8 mouse cellular contexts compared by ENCODE assay signal in genomic region chr19:42190494-42190893, GRCm38 (mm10). TPM values are rescaled to one million over a fixed set of nuclear protein-coding genes. Genes with fewer than 3 reads are reported as not detected.
DNase-seq lines count a peak whose midpoint lies in the region; ATAC-seq and TF ChIP-seq lines count a peak whose summit lies in the region.

No protein-coding gene starts in this region.

- H3K9ac ChIP-seq in limb, embryonic 14.5 days (ENCODE audit: low read depth, low read length, severe bottlenecking): no peak overlapping the region

- no peak overlapping the region; the same call in 1 of the 2 replicates for H3K27ac ChIP-seq in limb, embryonic 14.5 days (replicated peaks; ENCODE audit: low read depth, low read length)

- peak; percentile 59 to 62 for DNase-seq in right cerebral cortex, adult 2 months (ENCODE audit: low spot score in 2 of 2)
- no peak for DNase-seq in right cerebral cortex, postnatal 25 days
- DNase-seq in adrenal gland, adult 18-20 months (ENCODE audit: low spot score in 2 of 2): peak; percentile 55 to 61
- peak; percentile 51 for DNase-seq in embryo, embryonic 11.5 days (ENCODE audit: low read depth, low spot score)
- DNase-seq in heart, postnatal 36 days: peak; percentile 57 to 61
- DNase-seq in limb, embryonic 14.5 days (ENCODE audit: low spot score): peak; percentile 43
- peak; percentile 42 to 49 for DNase-seq in natural killer cell, adult 2 months (ENCODE audit: low spot score in 2 of 2)

- H3K27me3 ChIP-seq in limb, embryonic 14.5 days (ENCODE audit: control insufficient read depth, insufficient read depth, low read length): no peaks in the 10 kb centered on the region

- no peak overlapping the region for H3K4me3 ChIP-seq in limb, embryonic 14.5 days (replicated peaks; ENCODE audit: low read length)

- peaks cover 29% of the 10 kb centered on the region for H3K36me3 ChIP-seq in limb, embryonic 14.5 days (ENCODE audit: control insufficient read depth, insufficient read depth, low read length)

- 18% methylated on average over 5 of the region's 5 CpGs for WGBS in limb, embryonic 14.5 days

- H3K9me3 ChIP-seq in limb, embryonic 14.5 days (ENCODE audit: control insufficient read depth, low read length): no peaks in the 10 kb centered on the region

- H3K4me1 ChIP-seq in limb, embryonic 14.5 days (ENCODE audit: control insufficient read depth, insufficient read depth, low read length): peaks cover 4% of the 10 kb centered on the region; the same call in 1 of the 2 replicates

- no peak for TF ChIP-seq POLR2A in limb, embryonic 14.5 days (IDR thresholded peaks at IDR 0.05; ENCODE audit: borderline replicate concordance, extremely low read depth, insufficient read depth, insufficient read length)

- H3K4me2 ChIP-seq in limb, embryonic 14.5 days (replicated peaks; ENCODE audit: low read depth, low read length, severe bottlenecking): no peak overlapping the region

- intact Hi-C loops in heart, postnatal 36 days (cut with DNase I): loop anchor here (1.0 kb wide), 1 partner anchor 82 kb away; no protein-coding TSS in a partner anchor

- ATAC-seq in limb, embryonic 14.5 days (ENCODE audit: low FRiP score, low read depth): no peak
- no peak for ATAC-seq in inflammation-experienced regulatory T-cells, adult 6 months

RNA-seq across cellular contexts. Expression of gene Sfrp5, which starts 11.6 kb away (rescaled TPM):
- total RNA-seq in adrenal gland, adult 18-20 months (2021): 1 to 10 TPM; 3.4 to 5.9 TPM
- 1 to 10 TPM; 5.1 to 5.3 TPM for total RNA-seq in heart, postnatal 36 days (2021)
- 7.2 and 8.7 TPM in 2 replicates for polyA plus RNA-seq in limb, embryonic 14.5 days (2012; rRNA removed)
- 5.1 and 5.4 TPM in 2 replicates for polyA plus RNA-seq in limb, embryonic 14.5 days (2014; fragmentation: Nextera tagmentation; extraction: Ambion mirVana)
- not detected for polyA plus RNA-seq in inflammation-experienced regulatory T-cells, adult 6 months (2017; shearing (Covaris generic))

RNA-seq across cellular contexts. Expression of gene Zfyve27, which starts 26.7 kb away (rescaled TPM):
- total RNA-seq in adrenal gland, adult 18-20 months (2021): 10 to 100 TPM; 44.6 to 55.1 TPM
- 10 to 100 TPM; 25.6 to 25.8 TPM for total RNA-seq in heart, postnatal 36 days (2021)
- 47.4 and 58.6 TPM in 2 replicates for polyA plus RNA-seq in limb, embryonic 14.5 days (2012; rRNA removed)
- polyA plus RNA-seq in limb, embryonic 14.5 days (2014; fragmentation: Nextera tagmentation; extraction: Ambion mirVana): 13.1 and 16.5 TPM in 2 replicates
- polyA plus RNA-seq in inflammation-experienced regulatory T-cells, adult 6 months (2017; shearing (Covaris generic)): 10 to 100 TPM; 12.1 to 18.8 (median 17.9) TPM

RNA-seq across cellular contexts. Expression of gene Marveld1, which starts 43.3 kb away (rescaled TPM):
- total RNA-seq in adrenal gland, adult 18-20 months (2021): 10 to 100 TPM; 33.9 to 41.1 TPM
- 10 to 100 TPM; 22.2 to 24.0 TPM for total RNA-seq in heart, postnatal 36 days (2021)
- 105 and 131 TPM in 2 replicates for polyA plus RNA-seq in limb, embryonic 14.5 days (2012; rRNA removed)
- 25.4 and 36.4 TPM in 2 replicates for polyA plus RNA-seq in limb, embryonic 14.5 days (2014; fragmentation: Nextera tagmentation; extraction: Ambion mirVana)
- polyA plus RNA-seq in inflammation-experienced regulatory T-cells, adult 6 months (2017; shearing (Covaris generic)): 1 to 10 TPM; 2.9 to 8.7 (median 6.9) TPM

RNA-seq across cellular contexts. Expression of gene Golga7b, which starts 56.9 kb away (rescaled TPM):
- 1 to 10 TPM in 1 of 2 experiments, under 1 TPM in 1; 0.93 to 2.5 TPM for total RNA-seq in adrenal gland, adult 18-20 months (2021)
- total RNA-seq in heart, postnatal 36 days (2021): under 1 TPM; 0.49 to 0.97 TPM
- polyA plus RNA-seq in limb, embryonic 14.5 days (2012; rRNA removed): 0.06 and 0.11 TPM in 2 replicates
- polyA plus RNA-seq in limb, embryonic 14.5 days (2014; fragmentation: Nextera tagmentation; extraction: Ambion mirVana): not detected in 2 replicates
- not detected for polyA plus RNA-seq in inflammation-experienced regulatory T-cells, adult 6 months (2017; shearing (Covaris generic))
